Mouse (Mus musculus) cerebellum, adult 9-11 months (tissue): ENCODE measurements at regions not wholly inside any gene's neighbourhood (a gene's known extent, or its start where the extent isn't known, plus 50 kb on each side); places are given as distances from the start of the nearest gene placed in this dataset.

Experiments used
- DNase-seq: peaks from one replicate; pipeline ENCODE4 v3.0.0; 2022

- DNase-seq: no peak
Measured at GRCm38 (mm10) chr4:55604915-55605314, 72.6 kb upstream of the Klf4 start.

- no peak for DNase-seq
Measured at GRCm38 (mm10) chr4:55603821-55604435, 71.7 kb upstream of the Klf4 start.

GRCm38 (mm10) chr4:55595203-55595602 lies 62.9 kb upstream of the Klf4 start:
- no peak for DNase-seq

GRCm38 (mm10) chr4:55594699-55595098 lies 62.4 kb upstream of the Klf4 start:
- no peak for DNase-seq

GRCm38 (mm10) chr4:55593132-55593531 lies 60.9 kb upstream of the Klf4 start:
- no peak for DNase-seq

- DNase-seq: no peak
Measured at GRCm38 (mm10) chr4:55586212-55586611, 53.9 kb upstream of the Klf4 start.

- DNase-seq: no peak
Measured at GRCm38 (mm10) chr4:55583589-55583988, 51.3 kb upstream of the Klf4 start.
